Mouse (Mus musculus): Measurements from ENCODE around the gene Adam17. TPM values are rescaled to one million over a fixed set of nuclear protein-coding genes. Genes with fewer than 3 reads are reported as not detected.
A peak's percentile ranks its signal among the peaks of the same experiment; 100 is the strongest.

Adam17 gene
- polyA plus RNA-seq, 1 experiment, result 50.2 TPM

- no peak for TF ChIP-seq CTCF (IDR thresholded peaks at IDR 0.05; ENCODE audit: insufficient read depth, low read length)
- no peak for TF ChIP-seq POLR2A (IDR thresholded peaks at IDR 0.05; ENCODE audit: borderline replicate concordance, extremely low read depth, low read depth, low read length)
- H3K4me3 ChIP-seq (replicated peaks; ENCODE audit: extremely low read depth, low read depth, low read length), result no peak overlapping the region
- no peaks in the 10 kb centered on the region for H3K4me1 ChIP-seq (ENCODE audit: control insufficient read depth, insufficient read depth, low read length)
- 91% methylated on average over 11 of the region's 11 CpGs for WGBS
- no peak for DNase-seq
These were observed 74.6 kb downstream of the Adam17 start for GRCm38 (mm10) chr12:21298856-21299255.

- peaks cover 10% of the 10 kb centered on the region for H3K4me1 ChIP-seq (ENCODE audit: control insufficient read depth, insufficient read depth, low read length)
- TF ChIP-seq POLR2A (IDR thresholded peaks at IDR 0.05; ENCODE audit: borderline replicate concordance, extremely low read depth, low read depth, low read length), result no peak
- no peak for TF ChIP-seq CTCF (IDR thresholded peaks at IDR 0.05; ENCODE audit: insufficient read depth, low read length)
- peak; percentile 25 for DNase-seq
- 58% methylated on average over 6 of the region's 6 CpGs for WGBS
- H3K4me3 ChIP-seq (replicated peaks; ENCODE audit: extremely low read depth, low read depth, low read length), result no peak overlapping the region
These were observed 83.8 kb downstream of the Adam17 start for GRCm38 (mm10) chr12:21289651-21290050.

DNA sequence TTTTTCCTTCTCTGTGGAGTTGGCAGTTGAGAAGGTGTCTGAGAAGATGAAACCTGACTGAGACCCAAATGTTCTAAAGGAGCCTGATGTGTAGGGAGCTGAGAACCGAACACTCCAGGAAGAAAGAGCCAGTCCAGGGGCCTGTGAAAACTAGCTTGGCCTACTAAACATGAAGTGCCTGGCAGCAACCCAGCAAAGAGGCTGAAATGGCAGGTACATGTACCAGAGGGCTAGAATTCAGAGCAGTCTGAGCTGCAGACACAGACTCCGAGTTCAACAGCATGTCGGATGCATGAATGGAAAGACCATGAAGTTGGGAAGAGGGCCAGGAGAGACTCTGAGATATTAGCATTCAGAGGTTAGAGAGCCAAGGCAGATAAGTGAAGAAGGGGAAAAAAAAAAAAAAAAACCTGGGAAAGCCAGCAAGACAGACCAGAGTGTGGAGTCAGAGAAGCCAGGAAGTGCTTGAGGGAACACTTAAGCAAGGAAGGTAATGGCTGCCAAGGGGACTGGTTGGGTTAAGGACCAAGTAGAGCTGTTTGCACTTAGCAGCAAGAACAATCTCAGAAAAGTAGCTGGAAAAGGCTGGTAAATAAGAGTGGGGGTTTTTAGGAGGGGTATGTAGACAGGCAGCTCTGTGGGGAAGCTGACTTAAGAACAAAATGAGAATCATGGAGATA is 84.6 kb downstream of the Adam17 start:
- DNase-seq, result peak; percentile 64
- Histone ChIP-seq H3K4me3 (replicated peaks; ENCODE audit: extremely low read depth, low read depth, low read length) (no peak overlapping the region), H3K4me1 (ENCODE audit: control insufficient read depth, insufficient read depth, low read length) (peaks cover 10% of the 10 kb centered on the region)
- WGBS, result 72% methylated on average over 3 of the region's 3 CpGs
- TF ChIP-seq POLR2A (IDR thresholded peaks at IDR 0.05; ENCODE audit: borderline replicate concordance, extremely low read depth, low read depth, low read length) (no peak), CTCF (IDR thresholded peaks at IDR 0.05; ENCODE audit: insufficient read depth, low read length) (no peak)

- WGBS, result 16% methylated on average over 18 of the region's 18 CpGs
- peak; percentile 23 for DNase-seq
These were observed 86.5 kb downstream of the Adam17 start for GRCm38 (mm10) chr12:21286712-21287650.

DNA sequence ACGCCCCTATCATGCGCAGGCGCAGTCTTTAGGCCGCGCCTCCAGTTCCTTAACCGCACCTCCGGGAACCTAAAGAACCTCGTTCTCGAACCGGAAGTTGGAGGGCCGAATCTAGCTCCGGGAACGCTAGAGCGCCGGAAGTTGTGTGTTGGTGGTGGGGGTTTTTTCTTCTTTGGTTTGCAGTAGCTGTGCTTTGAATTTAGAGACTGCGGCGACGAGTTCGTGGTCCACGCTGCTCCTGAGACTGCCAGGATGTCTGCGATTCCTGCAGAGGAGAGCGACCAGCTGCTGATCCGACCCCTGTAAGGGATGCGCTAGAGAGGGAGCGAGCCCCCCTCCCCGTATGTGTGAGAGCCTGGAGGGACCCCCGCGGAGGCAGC is 87.2 kb downstream of the Adam17 start, which contains the start of gene Itgb1bp1:
TSS of gene Itgb1bp1 (minus strand) at position 42 of the 380 bp plus-strand sequence.
- Histone ChIP-seq H3K4me1 (ENCODE audit: control insufficient read depth, insufficient read depth, low read length) (peaks cover 10% of the 10 kb centered on the region), H3K4me3 (replicated peaks; ENCODE audit: extremely low read depth, low read depth, low read length) (peak within 1 kb of the TSS; percentile 95)
- peak; percentile 99 for DNase-seq
- WGBS, result under 1% methylated on average over 28 of the region's 28 CpGs
- TF ChIP-seq CTCF (IDR thresholded peaks at IDR 0.05; ENCODE audit: insufficient read depth, low read length), result no peak
- no peak for TF ChIP-seq POLR2A (IDR thresholded peaks at IDR 0.05; ENCODE audit: borderline replicate concordance, extremely low read depth, low read depth, low read length)

More at GRCm38 (mm10) chr12:21286712-21287650, 86.5 kb downstream of the Adam17 start:
- no peak for TF ChIP-seq POLR2A (IDR thresholded peaks at IDR 0.05; ENCODE audit: borderline replicate concordance, extremely low read depth, low read depth, low read length)
- TF ChIP-seq CTCF (IDR thresholded peaks at IDR 0.05; ENCODE audit: insufficient read depth, low read length), result no peak
- Histone ChIP-seq H3K4me3 (replicated peaks; ENCODE audit: extremely low read depth, low read depth, low read length) (peak overlapping the region; percentile 95), H3K4me1 (ENCODE audit: control insufficient read depth, insufficient read depth, low read length) (peaks cover 10% of the 10 kb centered on the region)

DNA sequence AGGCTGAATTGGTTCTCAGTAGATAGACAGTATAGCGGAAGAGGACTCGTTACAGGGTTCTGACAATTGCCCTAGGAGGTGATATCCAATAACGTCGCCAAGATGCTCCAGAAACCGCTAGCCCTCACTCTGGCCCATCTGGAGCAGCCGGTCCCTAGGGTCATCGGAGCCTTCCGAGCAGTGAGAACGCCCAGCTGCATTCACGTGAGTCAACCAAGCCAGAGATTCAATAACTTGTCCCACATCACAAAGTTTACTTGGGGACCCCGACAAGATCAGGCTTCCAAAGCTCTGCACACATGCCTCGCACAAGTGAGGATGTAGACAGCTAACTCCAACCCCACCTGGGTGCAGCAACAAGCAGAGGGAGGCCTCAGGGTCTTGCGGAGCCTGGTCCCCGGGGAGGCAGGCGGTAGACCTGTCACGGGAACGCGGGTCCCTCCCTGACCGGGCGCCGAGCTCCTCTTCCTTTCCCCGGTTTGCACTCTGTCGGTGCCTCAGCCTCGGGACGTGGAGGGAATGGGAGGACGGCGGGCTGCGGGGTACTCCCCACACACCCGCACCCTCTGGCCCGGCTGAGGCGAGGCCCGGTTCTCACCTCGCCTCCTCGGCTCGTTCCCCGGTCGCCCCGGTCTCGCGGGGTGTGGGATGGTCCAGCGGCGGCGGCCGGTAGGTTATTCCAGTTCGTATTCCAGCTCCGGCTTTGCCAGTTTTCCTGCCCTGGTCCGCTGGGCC is 87.8 kb downstream of the Adam17 start:
- peaks cover 10% of the 10 kb centered on the region for H3K4me1 ChIP-seq (ENCODE audit: control insufficient read depth, insufficient read depth, low read length)
- DNase-seq, result no peak
- TF ChIP-seq CTCF (IDR thresholded peaks at IDR 0.05; ENCODE audit: insufficient read depth, low read length) (no peak), POLR2A (IDR thresholded peaks at IDR 0.05; ENCODE audit: borderline replicate concordance, extremely low read depth, low read depth, low read length) (0 out of 2 replicates have a peak, but pooled peaks have one; percentile 32)
- H3K4me3 ChIP-seq (replicated peaks; ENCODE audit: extremely low read depth, low read depth, low read length), result peak overlapping the region; percentile 95
- WGBS, result under 1% methylated on average over 47 of the region's 47 CpGs

- Histone ChIP-seq H3K4me3 (replicated peaks; ENCODE audit: extremely low read depth, low read depth, low read length) (peak within 1 kb of the TSS; percentile 95), H3K4me1 (ENCODE audit: control insufficient read depth, insufficient read depth, low read length) (peaks cover 10% of the 10 kb centered on the region)
- no peak for DNase-seq
- TF ChIP-seq POLR2A (IDR thresholded peaks at IDR 0.05; ENCODE audit: borderline replicate concordance, extremely low read depth, low read depth, low read length), result no peak
- WGBS, result 51% methylated on average over 11 of the region's 11 CpGs
These were observed 88.5 kb downstream of the Adam17 start, which contains the start of gene Cpsf3 for GRCm38 (mm10) chr12:21284761-21285441. Cpsf3 (plus strand) TSS chr12:21285391.

DNA sequence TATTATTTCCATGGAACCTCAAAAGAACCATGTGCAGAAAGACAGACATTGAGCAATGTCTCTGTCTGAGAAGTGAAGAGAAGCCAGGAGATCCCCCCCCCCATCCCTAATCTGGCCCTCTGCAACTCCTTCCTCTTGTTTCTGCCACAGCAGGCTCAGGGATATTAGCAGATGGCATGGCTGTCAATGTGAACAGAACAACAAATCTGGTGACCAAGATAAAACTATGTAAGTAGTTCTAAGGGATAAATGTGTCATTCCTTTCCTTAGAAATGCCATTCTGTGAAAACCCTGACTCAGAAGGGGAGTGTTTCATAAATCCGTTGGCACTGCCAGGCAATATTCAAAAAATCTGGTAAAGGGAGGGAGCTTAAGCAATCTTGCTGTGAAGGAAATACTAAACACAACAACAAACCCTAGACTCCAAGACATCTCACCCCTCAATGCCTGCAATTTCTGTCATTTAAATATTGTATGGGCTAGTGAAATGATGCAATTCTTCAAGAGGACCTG is 96.0 kb downstream of the Adam17 start:
- no peak for DNase-seq
- WGBS, result 77% methylated on average over 1 of the region's 1 CpGs
- Histone ChIP-seq H3K4me3 (replicated peaks; ENCODE audit: extremely low read depth, low read depth, low read length) (no peak overlapping the region), H3K4me1 (ENCODE audit: control insufficient read depth, insufficient read depth, low read length) (no peaks in the 10 kb centered on the region)
- TF ChIP-seq CTCF (IDR thresholded peaks at IDR 0.05; ENCODE audit: insufficient read depth, low read length) (no peak), POLR2A (IDR thresholded peaks at IDR 0.05; ENCODE audit: borderline replicate concordance, extremely low read depth, low read depth, low read length) (no peak)
